Mouse (Mus musculus) heart, adult 2 months (tissue): Measurements from ENCODE around the gene Gm49342.

Experiments used
- CTCF ChIP-seq: fragments of 200-600 bp; IDR thresholded peaks from 2 replicates; pipeline ENCODE4 v1.8.1; 2022; ENCODE audit warnings: antibody characterized with exemption, mild to moderate bottlenecking, moderate library complexity
- EP300 ChIP-seq: fragments of 200-500 bp; IDR thresholded peaks from 2 replicates; pipeline ENCODE4 v1.6.1; 2011; ENCODE audit warnings: low read depth, low read length, control low read depth; ENCODE audit not compliant: insufficient read depth

DNA sequence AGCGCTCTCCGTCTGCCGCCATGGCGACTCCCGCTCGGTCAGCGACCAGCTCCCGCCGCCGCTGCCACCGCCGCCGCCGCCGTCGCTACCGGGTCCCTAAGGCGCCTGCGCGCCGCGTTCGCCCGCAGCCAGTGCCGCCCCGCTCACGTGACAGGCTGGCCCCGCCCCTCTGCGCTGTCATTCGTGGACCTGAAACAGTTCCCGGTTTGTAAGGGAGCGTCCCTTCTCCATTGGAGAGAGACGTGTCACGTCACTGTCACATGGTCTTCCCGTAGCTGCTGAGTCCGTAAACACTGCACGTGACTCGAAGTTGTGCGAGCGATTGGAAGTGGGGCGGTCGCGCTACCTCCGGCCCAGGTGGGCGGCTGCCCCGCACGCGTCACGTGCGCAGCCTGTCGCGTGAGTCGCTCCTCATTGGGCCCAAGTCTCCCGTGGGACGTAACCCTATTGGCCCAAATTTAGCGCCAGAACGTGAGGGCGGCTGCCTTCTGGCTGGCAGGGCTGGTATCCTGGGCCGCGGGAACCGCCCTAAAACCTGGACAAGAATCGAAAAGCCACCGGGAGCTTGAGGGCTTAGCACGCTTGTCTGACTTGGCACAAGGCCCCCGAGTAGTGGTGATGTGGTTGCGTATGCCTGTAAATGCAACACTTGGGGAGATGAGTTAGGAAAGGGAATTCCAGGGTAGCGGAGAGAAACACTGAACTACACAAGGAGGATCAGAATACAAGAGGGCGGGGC lies 13.4 kb upstream of the Gm49342 start, which contains the start of the genes Pip4p1 and Pnp:
- TF ChIP-seq CTCF (0 out of 2 replicates have a peak, but pooled peaks have one; percentile 6), EP300 (peak; percentile 67; the same call in 1 of the 2 replicates)
